Mouse (Mus musculus): Measurements from ENCODE around the gene Tusc2.

- TF ChIP-seq CTCF (IDR thresholded peaks at IDR 0.05; ENCODE audit: low read depth) (no peak), EP300 (IDR thresholded peaks at IDR 0.05; ENCODE audit: low read depth) (no peak)
Observed at GRCm38 (mm10) chr9:107521711-107522399, 41.2 kb upstream of the Tusc2 start.
